21 mouse cellular contexts compared by ENCODE assay signal in genomic region chr11:80790413-80790812, GRCm38 (mm10).
"Had no signal": no experiment of that assay in that cellular context is flagged by ENCODE, and none has a peak within 500 bp of the region (broad histone marks: within the 10 kb centered on the region; RNA-seq: fewer than 3 reads in every experiment).

No protein-coding gene starts in this region.

- H3K4me3 ChIP-seq: layer of hippocampus, adult 2 months; limb, embryonic 10.5 days; limb, embryonic 13.5 days; megakaryocyte, embryonic 14.5 days; midbrain, embryonic 12.5 days; midbrain, embryonic 15.5 days; neural tube, embryonic 12.5 days; neural tube, embryonic 15.5 days; stomach, embryonic 15.5 days had no signal

- H3K9me3 ChIP-seq: limb, embryonic 10.5 days; limb, embryonic 13.5 days; midbrain, embryonic 12.5 days; midbrain, embryonic 15.5 days; neural tube, embryonic 12.5 days; neural tube, embryonic 15.5 days; stomach, embryonic 15.5 days had no signal

- H3K36me3 ChIP-seq: limb, embryonic 10.5 days; limb, embryonic 13.5 days; midbrain, embryonic 12.5 days; midbrain, embryonic 15.5 days; neural tube, embryonic 12.5 days; neural tube, embryonic 15.5 days; stomach, embryonic 15.5 days had no signal

- DNase-seq: kidney, adult 11 months; kidney, adult 9 months; kidney, postnatal 14 days; kidney, postnatal 4 days; layer of hippocampus, adult 9-11 months; lung, embryonic 14.5 days; right cerebral cortex, adult 18-20 months; right cerebral cortex, postnatal 14 days; right cerebral cortex, postnatal 4 days; spleen, adult 18-20 months; thymus, postnatal 36 days had no signal

- H3K27me3 ChIP-seq: midbrain, embryonic 12.5 days; midbrain, embryonic 15.5 days; neural tube, embryonic 12.5 days; neural tube, embryonic 15.5 days; stomach, embryonic 15.5 days had no signal

- H3K4me2 ChIP-seq: limb, embryonic 13.5 days; lung, embryonic 14.5 days; midbrain, embryonic 12.5 days; midbrain, embryonic 15.5 days; neural tube, embryonic 12.5 days; neural tube, embryonic 15.5 days; stomach, embryonic 15.5 days had no signal

- H3K4me1 ChIP-seq: limb, embryonic 10.5 days; limb, embryonic 13.5 days; midbrain, embryonic 12.5 days; midbrain, embryonic 15.5 days; neural tube, embryonic 12.5 days; neural tube, embryonic 15.5 days had no signal

- ATAC-seq: lung, postnatal 0 days; midbrain, embryonic 15.5 days had no signal

- H3K27ac ChIP-seq: layer of hippocampus, adult 2 months; limb, embryonic 10.5 days; limb, embryonic 13.5 days; midbrain, embryonic 12.5 days; midbrain, embryonic 15.5 days; neural tube, embryonic 12.5 days; neural tube, embryonic 15.5 days; stomach, embryonic 15.5 days had no signal

- H3K9ac ChIP-seq: limb, embryonic 13.5 days; lung, embryonic 14.5 days; midbrain, embryonic 12.5 days; midbrain, embryonic 15.5 days; neural tube, embryonic 12.5 days; neural tube, embryonic 15.5 days; stomach, embryonic 15.5 days had no signal
